Mouse (Mus musculus): ENCODE measurements around the gene Epha6.

DNA sequence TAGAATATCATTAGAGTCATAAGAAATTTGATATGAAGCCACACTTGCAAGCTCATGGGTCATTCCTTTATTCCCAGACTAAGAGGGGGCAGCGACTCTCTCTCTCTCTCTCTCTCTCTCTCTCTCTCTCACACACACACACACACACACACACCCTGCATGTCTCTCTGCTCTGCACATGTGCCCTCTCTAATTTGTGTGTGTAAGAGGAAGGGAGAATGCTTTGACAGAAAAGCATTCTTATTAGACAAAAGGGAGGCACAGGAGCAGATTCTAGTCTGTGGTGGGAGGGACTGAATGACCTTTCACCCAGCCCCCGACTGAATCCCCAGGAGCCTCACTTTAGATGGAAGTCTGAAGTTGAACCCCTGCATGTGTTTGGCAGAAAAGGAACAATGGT lies 752.6 kb downstream of the Epha6 start:
- no peak for TF ChIP-seq CTCF (IDR thresholded peaks at IDR 0.05; ENCODE audit: control insufficient read depth, insufficient read depth, insufficient read length)
- no peak for TF ChIP-seq FOSL1 (IDR thresholded peaks at IDR 0.05; ENCODE audit: insufficient read depth, low read length, poor library complexity, severe bottlenecking)
- TF ChIP-seq USF1 (IDR thresholded peaks at IDR 0.05; ENCODE audit: low read depth): no peak

All from C2C12 (cell line).